Mouse (Mus musculus): Measurements from ENCODE around the gene Agbl5.
"Not testable (repeated sequence)": the region's sequence is repeated elsewhere in the genome, so short reads cannot be mapped to it uniquely, and the experiment has no call there.

The Agbl5 gene

GRCm38 (mm10) chr5:30888337-30889087, at the start of gene Agbl5:
TSS of gene Agbl5 (plus strand) at chr5:30888694.
- peak; percentile 85 for DNase-seq (ENCODE audit: low read depth)

GRCm38 (mm10) chr5:30839731-30840130, 48.8 kb upstream of the Agbl5 start:
- no peak for DNase-seq (ENCODE audit: low read depth)

- DNase-seq (ENCODE audit: low read depth), result no peak
These were observed 46.6 kb upstream of the Agbl5 start for GRCm38 (mm10) chr5:30841896-30842295.

GRCm38 (mm10) chr5:30849891-30850555, 38.5 kb upstream of the Agbl5 start:
- DNase-seq (ENCODE audit: low read depth), result peak; percentile 59

GRCm38 (mm10) chr5:30850556-30850925, 38.0 kb upstream of the Agbl5 start:
- DNase-seq (ENCODE audit: low read depth), result no peak

GRCm38 (mm10) chr5:30853522-30853921, 35.0 kb upstream of the Agbl5 start:
- DNase-seq (ENCODE audit: low read depth), result peak; percentile 60

GRCm38 (mm10) chr5:30855674-30856073, 32.8 kb upstream of the Agbl5 start:
- DNase-seq (ENCODE audit: low read depth), result no peak

- DNase-seq (ENCODE audit: low read depth), result no peak
These were observed 32.4 kb upstream of the Agbl5 start for GRCm38 (mm10) chr5:30856124-30856523.

GRCm38 (mm10) chr5:30863852-30864251, 24.6 kb upstream of the Agbl5 start:
- DNase-seq (ENCODE audit: low read depth), result no peak

- DNase-seq (ENCODE audit: low read depth), result no peak
These were observed 24.2 kb upstream of the Agbl5 start for GRCm38 (mm10) chr5:30864322-30864721.

GRCm38 (mm10) chr5:30866871-30867270, 21.6 kb upstream of the Agbl5 start:
- DNase-seq (ENCODE audit: low read depth), result no peak

- DNase-seq (ENCODE audit: low read depth), result no peak
These were observed 20.8 kb upstream of the Agbl5 start, which contains the start of gene Tmem214 for GRCm38 (mm10) chr5:30867712-30868111. TSS of gene Tmem214 (plus strand) at chr5:30868012.

GRCm38 (mm10) chr5:30868981-30869380, 19.5 kb upstream of the Agbl5 start:
- no peak for DNase-seq (ENCODE audit: low read depth)

GRCm38 (mm10) chr5:30869405-30870130, 18.9 kb upstream of the Agbl5 start:
- no peak for DNase-seq (ENCODE audit: low read depth)

GRCm38 (mm10) chr5:30870131-30870406, 18.4 kb upstream of the Agbl5 start:
- DNase-seq (ENCODE audit: low read depth), result no peak

- no peak for DNase-seq (ENCODE audit: low read depth)
These were observed 15.9 kb upstream of the Agbl5 start for GRCm38 (mm10) chr5:30872574-30872973.

GRCm38 (mm10) chr5:30874365-30874764, 14.1 kb upstream of the Agbl5 start:
- DNase-seq (ENCODE audit: low read depth), result no peak

GRCm38 (mm10) chr5:30878616-30879015, 9.9 kb upstream of the Agbl5 start:
- DNase-seq (ENCODE audit: low read depth), result no peak

- DNase-seq (ENCODE audit: low read depth), result no peak
These were observed 9.0 kb upstream of the Agbl5 start for GRCm38 (mm10) chr5:30879347-30879943.

- DNase-seq (ENCODE audit: low read depth), result not testable (repeated sequence)
These were observed 6.7 kb upstream of the Agbl5 start for GRCm38 (mm10) chr5:30881839-30882238.

- no peak for DNase-seq (ENCODE audit: low read depth)
These were observed 2.3 kb upstream of the Agbl5 start for GRCm38 (mm10) chr5:30886209-30886608.

GRCm38 (mm10) chr5:30886731-30887130, 1.8 kb upstream of the Agbl5 start:
- no peak for DNase-seq (ENCODE audit: low read depth)

- no peak for DNase-seq (ENCODE audit: low read depth)
These were observed 1.1 kb upstream of the Agbl5 start for GRCm38 (mm10) chr5:30887331-30887761.
